Mouse (Mus musculus): ENCODE measurements at regions not wholly inside any gene's neighbourhood (a gene's known extent, or its start where the extent isn't known, plus 50 kb on each side); places are given as distances from the start of the nearest gene placed in this dataset. TPM values are rescaled to one million over a fixed set of nuclear protein-coding genes. Genes with fewer than 3 reads are reported as not detected.

GRCm38 (mm10) chr2:139362245-139362847 is 131.4 kb upstream of the Sptlc3 start:
- H3K4me3 ChIP-seq: no peak overlapping the region
- intact Hi-C loops (cut with DNase I): no loop called here
- no peak for TF ChIP-seq CTCF (IDR thresholded peaks at IDR 0.05)

GRCm38 (mm10) chr2:139370070-139370469 is 123.6 kb upstream of the Sptlc3 start:
- TF ChIP-seq CTCF (IDR thresholded peaks at IDR 0.05): peak; percentile 37; the same call in 1 of the 2 replicates
- H3K27ac ChIP-seq: no peak overlapping the region
- intact Hi-C loops (cut with DNase I): no loop called here
- DNase-seq: no peak
- no peak overlapping the region for H3K4me3 ChIP-seq

More at GRCm38 (mm10) chr2:139362245-139362847, 131.4 kb upstream of the Sptlc3 start:
- no peak for DNase-seq
- H3K27ac ChIP-seq: no peak overlapping the region

- H3K4me3 ChIP-seq: no peak overlapping the region
- DNase-seq: no peak
- intact Hi-C loops (cut with DNase I): no loop called here
- TF ChIP-seq CTCF (IDR thresholded peaks at IDR 0.05): no peak
- H3K27ac ChIP-seq: no peak overlapping the region
Observed at GRCm38 (mm10) chr2:139380285-139380684, 113.4 kb upstream of the Sptlc3 start.

- H3K4me3 ChIP-seq: no peak overlapping the region
- intact Hi-C loops (cut with DNase I): no loop called here
- peak; percentile 67 for TF ChIP-seq CTCF (IDR thresholded peaks at IDR 0.05)
- H3K27ac ChIP-seq: no peak overlapping the region
- DNase-seq: peak; percentile 38
Observed at GRCm38 (mm10) chr2:139381628-139382027, 112.1 kb upstream of the Sptlc3 start.

DNA sequence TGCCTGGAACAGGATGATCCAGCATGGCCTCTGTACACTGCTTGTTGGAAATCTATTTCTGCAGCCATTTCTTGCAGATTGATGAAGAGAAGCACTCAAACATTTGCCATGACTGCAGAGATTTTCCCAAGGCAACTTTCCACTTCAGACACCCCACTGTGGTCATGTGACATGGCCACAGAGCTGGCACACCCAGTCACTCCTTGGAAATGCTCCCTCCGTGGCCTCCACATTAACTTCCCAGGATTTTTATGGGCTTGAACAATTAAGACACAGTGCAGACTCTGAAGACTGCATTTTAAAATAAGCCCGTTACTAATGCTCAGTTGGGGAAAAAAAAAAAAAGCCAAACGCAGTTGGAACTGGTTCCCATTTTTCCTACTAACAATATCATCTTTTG is 80.2 kb upstream of the Sptlc3 start:
- intact Hi-C loops (cut with DNase I): no loop called here
- DNase-seq: no peak
- TF ChIP-seq CTCF (IDR thresholded peaks at IDR 0.05): no peak
- Histone ChIP-seq H3K27ac (no peak overlapping the region), H3K4me3 (no peak overlapping the region)

- no peak overlapping the region for H3K4me3 ChIP-seq
Observed at GRCm38 (mm10) chr2:139417506-139417905, 76.2 kb upstream of the Sptlc3 start.

DNA sequence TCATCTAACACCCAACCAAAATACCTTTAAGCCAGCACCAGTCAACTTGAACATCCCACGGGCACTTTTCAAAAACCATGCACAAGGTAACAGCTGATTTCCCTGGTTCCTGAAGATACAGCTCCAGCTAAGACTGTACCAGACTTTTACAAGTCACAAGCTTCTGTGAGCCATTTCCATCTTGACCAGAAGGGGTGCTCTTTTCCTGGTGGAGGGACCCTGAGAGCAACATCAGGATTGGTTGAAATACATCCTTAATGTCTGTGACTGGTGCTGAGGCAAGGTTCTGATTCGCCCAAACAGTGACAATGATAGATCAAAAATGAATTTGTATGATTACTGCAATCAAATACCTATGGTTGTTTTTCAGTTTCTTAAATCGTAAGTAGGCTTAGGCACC is 71.0 kb upstream of the Sptlc3 start:
- intact Hi-C loops (cut with DNase I): no loop called here
- no peak for DNase-seq
- no peak for TF ChIP-seq CTCF (IDR thresholded peaks at IDR 0.05)
- Histone ChIP-seq H3K4me3 (no peak overlapping the region), H3K27ac (no peak overlapping the region)

More at GRCm38 (mm10) chr2:139417506-139417905, 76.2 kb upstream of the Sptlc3 start:
- TF ChIP-seq CTCF (IDR thresholded peaks at IDR 0.05): no peak
- intact Hi-C loops (cut with DNase I): no loop called here
- no peak overlapping the region for H3K27ac ChIP-seq
- no peak for DNase-seq

DNA sequence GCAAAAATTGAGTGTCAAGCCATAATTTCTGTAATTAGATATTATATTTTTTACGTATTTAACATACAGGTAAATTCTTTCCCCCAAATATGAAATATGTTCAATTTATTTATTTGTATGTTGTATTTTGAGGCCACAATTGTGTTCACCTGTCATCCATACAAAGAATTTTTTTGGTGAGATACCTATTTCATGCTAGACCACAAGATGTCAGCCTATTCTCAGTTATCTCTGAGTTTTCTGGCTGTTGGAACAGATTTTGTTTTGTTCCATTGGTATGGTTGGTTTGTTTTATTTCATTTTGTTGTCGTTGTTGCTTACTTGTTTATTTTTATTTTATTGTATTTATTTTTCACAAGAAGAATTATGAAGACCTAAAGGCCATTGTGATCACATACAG is 70.3 kb upstream of the Sptlc3 start:
- Histone ChIP-seq H3K27ac (no peak overlapping the region), H3K4me3 (no peak overlapping the region)
- no peak for TF ChIP-seq CTCF (IDR thresholded peaks at IDR 0.05)
- DNase-seq: no peak
- intact Hi-C loops (cut with DNase I): no loop called here

Small RNA genes lying in the stretch of these regions (microRNA-seq; reads per million reads assigned to microRNA genes)
- gene Mir1952: not detected

Measured in gastrocnemius, adult 2 months (tissue).